Mouse (Mus musculus): ENCODE data around the gene Man1c1.

The Man1c1 gene

GRCm38 (mm10) chr4:134723251-134723650, 19.2 kb upstream of the Man1c1 start:
- no peak for DNase-seq

- no peak for DNase-seq
Observed at GRCm38 (mm10) chr4:134721076-134721475, 17.0 kb upstream of the Man1c1 start.

GRCm38 (mm10) chr4:134720371-134720770, 16.3 kb upstream of the Man1c1 start:
- DNase-seq: no peak

GRCm38 (mm10) chr4:134719489-134719888, 15.4 kb upstream of the Man1c1 start:
- no peak for DNase-seq

GRCm38 (mm10) chr4:134713937-134714336, 9.8 kb upstream of the Man1c1 start:
- DNase-seq: peak; percentile 75 to 77

GRCm38 (mm10) chr4:134705311-134705710, 1.2 kb upstream of the Man1c1 start:
- DNase-seq: no peak

- DNase-seq: no peak
Observed at GRCm38 (mm10) chr4:134704590-134704989, 500 bp upstream of the Man1c1 start.

- peak; percentile 28 to 46 for DNase-seq
Observed at GRCm38 (mm10) chr4:134702981-134703834, 882 bp downstream of the Man1c1 start.

GRCm38 (mm10) chr4:134701934-134702333, 2.2 kb downstream of the Man1c1 start:
- DNase-seq: peak; percentile 61 to 62

GRCm38 (mm10) chr4:134700911-134701310, 3.2 kb downstream of the Man1c1 start:
- DNase-seq: no peak

GRCm38 (mm10) chr4:134693202-134693940, 10.7 kb downstream of the Man1c1 start:
- DNase-seq: no peak

- DNase-seq: no peak
Observed at GRCm38 (mm10) chr4:134692388-134692787, 11.7 kb downstream of the Man1c1 start.

GRCm38 (mm10) chr4:134686022-134686661, 17.9 kb downstream of the Man1c1 start:
- no peak for DNase-seq

GRCm38 (mm10) chr4:134684637-134685338, 19.3 kb downstream of the Man1c1 start:
- DNase-seq: no peak

- no peak for DNase-seq
Observed at GRCm38 (mm10) chr4:134683892-134684291, 20.2 kb downstream of the Man1c1 start.

- no peak for DNase-seq
Observed at GRCm38 (mm10) chr4:134683008-134683407, 21.1 kb downstream of the Man1c1 start.

GRCm38 (mm10) chr4:134682423-134682822, 21.7 kb downstream of the Man1c1 start:
- DNase-seq: no peak

- no peak for DNase-seq
Observed at GRCm38 (mm10) chr4:134681819-134682218, 22.3 kb downstream of the Man1c1 start.

GRCm38 (mm10) chr4:134677556-134678508, 26.3 kb downstream of the Man1c1 start:
- DNase-seq: no peak

- no peak for DNase-seq
Observed at GRCm38 (mm10) chr4:134675800-134676199, 28.3 kb downstream of the Man1c1 start.

- no peak for DNase-seq
Observed at GRCm38 (mm10) chr4:134674970-134675369, 29.1 kb downstream of the Man1c1 start.
